Mouse (Mus musculus): ENCODE data around the gene Chfr.

DNA sequence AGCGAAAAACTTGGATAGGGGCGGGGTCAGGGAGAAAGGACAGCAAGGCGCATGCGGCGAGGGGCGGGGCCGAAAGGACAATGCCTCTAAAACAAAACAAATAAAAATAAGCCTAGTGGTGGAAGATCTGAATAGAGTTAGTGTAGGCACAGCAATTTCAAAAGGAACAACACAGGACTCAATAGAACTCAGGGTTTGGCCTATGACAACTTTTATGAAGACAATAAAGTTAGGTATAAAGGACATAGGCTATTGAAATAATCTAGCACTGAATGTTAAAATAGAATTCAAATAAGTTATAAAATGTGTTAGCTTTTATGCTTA, 27.4 kb upstream of the Chfr start:
- TF ChIP-seq POLR2A (IDR thresholded peaks at IDR 0.05; ENCODE audit: insufficient read length, low read depth) (no peak), MAX (IDR thresholded peaks at IDR 0.05; ENCODE audit: low read depth) (no peak), MYOD1 (IDR thresholded peaks at IDR 0.05; ENCODE audit: control insufficient read depth in 1 of 3, insufficient read length in 2 of 3, low read depth in 2 of 3) (no peak), SRF (IDR thresholded peaks at IDR 0.05; ENCODE audit: control insufficient read depth, insufficient read length, low read depth) (no peak), TCF12 (IDR thresholded peaks at IDR 0.05; ENCODE audit: insufficient read depth, poor library complexity, severe bottlenecking) (no peak), USF1 (IDR thresholded peaks at IDR 0.05; ENCODE audit: low read depth) (no peak), E2F4 (IDR thresholded peaks at IDR 0.05; ENCODE audit: insufficient read depth) (no peak), CEBPB (IDR thresholded peaks at IDR 0.05; ENCODE audit: insufficient read depth, poor library complexity, severe bottlenecking) (no peak), MYOG (IDR thresholded peaks at IDR 0.05; ENCODE audit: control insufficient read depth in 1 of 3, insufficient read depth in 1 of 3, insufficient read length in 2 of 3, low read depth in 2 of 3) (no peak), TCF3 (IDR thresholded peaks at IDR 0.05; ENCODE audit: insufficient read length, low read depth) (no peak)

Measured in myocyte (in vitro differentiated cells).